Mouse (Mus musculus): ENCODE measurements around the gene Btbd9. TPM values are rescaled to one million over a fixed set of nuclear protein-coding genes. Genes with fewer than 3 reads are reported as not detected.
"Not testable (repeated sequence)": the region's sequence is repeated elsewhere in the genome, so short reads cannot be mapped to it uniquely, and the experiment has no call there.

Gene Btbd9
- polyA plus RNA-seq, 1 experiment = 21.0 TPM

DNA sequence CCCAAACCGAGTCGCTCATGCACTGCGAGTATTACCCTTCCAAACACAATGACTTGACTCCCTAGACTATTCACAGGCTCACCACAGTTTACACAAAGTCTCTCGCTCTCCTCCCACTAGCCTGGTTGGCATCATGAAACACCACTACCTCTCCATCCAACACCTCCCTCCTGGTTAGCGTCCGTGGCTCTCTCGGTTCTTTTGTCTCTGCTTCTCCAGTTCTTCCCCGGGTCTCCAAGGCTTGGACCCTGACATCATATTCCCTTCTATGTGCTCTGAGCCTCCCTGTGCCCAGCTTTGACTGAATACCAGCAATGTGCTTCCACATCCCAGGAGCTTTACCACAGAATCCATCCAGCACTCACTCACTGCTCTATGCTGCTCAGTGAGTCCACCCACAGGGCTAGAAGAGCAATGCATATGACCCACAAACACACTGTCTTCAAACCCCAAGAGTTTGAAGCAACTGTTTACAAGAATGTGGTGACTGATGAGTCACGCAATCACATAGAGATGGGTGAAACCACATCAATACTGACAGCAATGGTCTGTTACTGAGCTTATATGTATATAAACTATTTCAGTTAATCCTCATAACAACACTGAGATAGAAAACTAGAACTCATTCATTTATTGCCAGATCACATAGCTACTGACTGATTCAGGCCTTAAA, 53.7 kb downstream of the Btbd9 start:
- WGBS = 86% methylated on average over 9 of the region's 9 CpGs
- Histone ChIP-seq H3K27ac (ENCODE audit: control insufficient read depth, insufficient read depth, low read depth, low read length, poor library complexity) (no peak overlapping the region), H3K4me3 (replicated peaks; ENCODE audit: control insufficient read depth, low read depth, low read length) (no peak overlapping the region), H3K4me1 (ENCODE audit: control insufficient read depth, insufficient read depth, low read length) (peaks cover 5% of the 10 kb centered on the region)
- TF ChIP-seq CTCF (IDR thresholded peaks at IDR 0.05; ENCODE audit: control insufficient read depth, insufficient read depth, low read length) (no peak), POLR2A (IDR thresholded peaks at IDR 0.05; ENCODE audit: borderline replicate concordance, control insufficient read depth, low read depth, low read length) (no peak)

DNA sequence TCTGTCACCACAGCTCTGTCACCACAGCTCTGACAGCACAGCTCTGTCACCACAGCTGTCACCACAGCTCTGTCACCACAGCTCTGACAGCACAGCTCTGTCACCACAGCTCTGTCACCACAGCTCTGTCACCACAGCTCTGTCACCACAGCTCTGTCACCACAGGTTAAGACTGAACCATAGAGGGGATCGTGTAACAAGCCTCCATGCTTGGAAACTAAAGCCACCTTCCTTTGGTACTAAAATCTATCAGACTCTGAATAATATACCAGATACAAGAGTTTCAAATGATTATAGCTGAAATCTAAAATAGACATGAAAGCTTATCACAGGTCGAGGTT, 57.1 kb downstream of the Btbd9 start:
- H3K4me1 ChIP-seq (ENCODE audit: control insufficient read depth, insufficient read depth, low read length); H3K4me3 ChIP-seq (replicated peaks; ENCODE audit: control insufficient read depth, low read depth, low read length): not testable (repeated sequence)
- H3K27ac ChIP-seq (ENCODE audit: control insufficient read depth, insufficient read depth, low read depth, low read length, poor library complexity) = peak overlapping the region; percentile 5; the same call in 1 of the 2 replicates
- 52% methylated on average over 2 of the region's 2 CpGs for WGBS

DNA sequence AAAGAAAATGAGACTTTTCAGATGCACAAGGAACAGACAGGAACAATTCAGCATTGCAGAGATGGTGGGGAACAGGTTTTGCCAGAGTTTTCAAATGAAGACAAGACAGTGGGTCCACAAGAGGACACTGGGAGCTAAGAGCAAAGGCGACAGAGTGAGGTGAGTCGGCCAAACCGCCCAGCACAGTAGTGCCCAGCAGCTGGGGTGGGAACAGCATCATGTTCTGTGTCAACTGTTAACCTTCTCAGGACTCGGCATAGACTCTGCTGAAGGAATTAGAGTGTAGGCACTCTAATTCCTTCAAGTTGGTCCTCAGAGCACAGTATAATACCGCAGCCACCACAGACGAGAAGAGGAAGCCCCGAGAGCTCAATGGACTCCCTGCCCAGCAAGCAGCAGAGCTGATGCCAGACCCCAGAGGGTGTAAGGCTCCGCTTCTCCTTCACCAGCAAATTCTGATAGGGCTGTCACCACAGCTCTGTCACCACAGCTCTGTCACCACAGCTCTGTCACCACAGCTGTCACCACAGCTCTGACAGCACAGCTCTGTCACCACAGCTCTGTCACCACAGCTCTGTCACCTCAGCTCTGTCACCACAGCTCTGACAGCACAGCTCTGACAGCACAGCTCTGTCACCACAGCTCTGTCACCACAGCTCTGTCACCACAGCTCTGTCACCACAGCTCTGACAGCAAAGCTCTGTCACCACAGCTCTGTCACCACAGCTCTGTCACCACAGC, 57.7 kb downstream of the Btbd9 start:
- TF ChIP-seq POLR2A (IDR thresholded peaks at IDR 0.05; ENCODE audit: borderline replicate concordance, control insufficient read depth, low read depth, low read length) (no peak), CTCF (IDR thresholded peaks at IDR 0.05; ENCODE audit: control insufficient read depth, insufficient read depth, low read length) (no peak)
- Histone ChIP-seq H3K4me3 (replicated peaks; ENCODE audit: control insufficient read depth, low read depth, low read length) (no peak overlapping the region), H3K4me1 (ENCODE audit: control insufficient read depth, insufficient read depth, low read length) (no peaks in the 10 kb centered on the region), H3K27ac (ENCODE audit: control insufficient read depth, insufficient read depth, low read depth, low read length, poor library complexity) (peak overlapping the region; percentile 5)
- 45% methylated on average over 8 of the region's 8 CpGs for WGBS

DNA sequence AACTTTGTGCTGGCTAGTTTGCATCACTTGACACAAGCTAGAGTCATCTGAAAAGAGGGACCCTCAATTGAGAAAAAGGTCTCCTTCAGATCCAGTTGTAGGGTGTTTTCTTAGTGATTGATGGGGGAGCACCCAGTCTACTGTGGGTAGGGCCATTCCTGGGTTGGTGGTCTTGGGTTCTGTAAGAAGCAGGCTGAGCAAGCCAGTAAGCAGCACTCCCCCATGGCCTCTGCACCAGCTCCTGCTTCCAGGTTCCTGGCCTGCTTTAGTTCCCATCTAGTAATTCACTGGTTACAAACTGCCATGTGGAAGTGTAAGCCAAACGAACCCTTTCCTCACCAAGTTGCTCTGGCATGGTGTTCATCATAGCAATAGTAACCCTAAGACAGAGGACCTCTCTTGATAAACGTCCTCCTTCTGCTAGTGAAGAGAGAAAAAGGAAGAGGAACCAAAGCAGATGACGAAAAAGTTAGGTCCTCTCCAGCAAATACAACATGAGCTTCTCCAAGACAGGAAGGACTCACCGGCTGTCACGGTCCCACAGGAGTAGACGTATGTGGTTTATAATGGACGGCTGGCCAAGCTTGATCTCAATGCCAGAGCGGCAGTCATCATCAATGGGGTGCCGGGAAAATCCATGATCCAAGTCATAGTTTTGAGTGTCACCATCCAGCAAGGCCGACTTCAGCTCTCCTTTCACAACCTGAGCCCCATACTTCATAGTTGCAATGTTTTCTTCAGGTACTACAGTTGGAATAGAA, 59.5 kb downstream of the Btbd9 start:
- no peaks in the 10 kb centered on the region for H3K4me1 ChIP-seq (ENCODE audit: control insufficient read depth, insufficient read depth, low read length)
- TF ChIP-seq CTCF (IDR thresholded peaks at IDR 0.05; ENCODE audit: control insufficient read depth, insufficient read depth, low read length) (no peak), POLR2A (IDR thresholded peaks at IDR 0.05; ENCODE audit: borderline replicate concordance, control insufficient read depth, low read depth, low read length) (no peak)
- H3K4me3 ChIP-seq (replicated peaks; ENCODE audit: control insufficient read depth, low read depth, low read length) = no peak overlapping the region
- WGBS = 53% methylated on average over 10 of the region's 10 CpGs
- no peak overlapping the region for H3K27ac ChIP-seq (ENCODE audit: control insufficient read depth, insufficient read depth, low read depth, low read length, poor library complexity)

DNA sequence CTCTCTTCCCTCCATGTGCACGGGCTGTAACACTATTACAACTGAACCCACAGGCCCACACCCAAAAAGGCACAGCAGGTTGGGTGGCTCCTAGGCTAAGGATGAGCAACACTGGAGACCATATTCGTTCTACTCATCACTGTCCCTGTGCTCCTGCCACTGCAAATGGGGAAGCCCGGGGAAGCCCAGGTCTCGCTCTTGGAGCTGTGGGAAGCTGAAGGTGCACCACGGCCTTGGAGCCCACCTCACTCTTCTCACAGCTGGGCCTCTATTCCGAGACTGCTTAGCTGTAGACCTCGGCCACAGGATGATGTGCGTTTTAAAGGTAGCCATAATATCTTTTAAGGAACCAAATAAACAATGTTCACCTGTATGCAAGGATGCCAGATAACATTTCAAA, 60.9 kb downstream of the Btbd9 start:
- no peak overlapping the region for H3K27ac ChIP-seq (ENCODE audit: control insufficient read depth, insufficient read depth, low read depth, low read length, poor library complexity)
- 91% methylated on average over 8 of the region's 8 CpGs for WGBS
- no peak overlapping the region for H3K4me3 ChIP-seq (replicated peaks; ENCODE audit: control insufficient read depth, low read depth, low read length)
- no peak for TF ChIP-seq CTCF (IDR thresholded peaks at IDR 0.05; ENCODE audit: control insufficient read depth, insufficient read depth, low read length)
- no peak for TF ChIP-seq POLR2A (IDR thresholded peaks at IDR 0.05; ENCODE audit: borderline replicate concordance, control insufficient read depth, low read depth, low read length)
- H3K4me1 ChIP-seq (ENCODE audit: control insufficient read depth, insufficient read depth, low read length) = no peaks in the 10 kb centered on the region

DNA sequence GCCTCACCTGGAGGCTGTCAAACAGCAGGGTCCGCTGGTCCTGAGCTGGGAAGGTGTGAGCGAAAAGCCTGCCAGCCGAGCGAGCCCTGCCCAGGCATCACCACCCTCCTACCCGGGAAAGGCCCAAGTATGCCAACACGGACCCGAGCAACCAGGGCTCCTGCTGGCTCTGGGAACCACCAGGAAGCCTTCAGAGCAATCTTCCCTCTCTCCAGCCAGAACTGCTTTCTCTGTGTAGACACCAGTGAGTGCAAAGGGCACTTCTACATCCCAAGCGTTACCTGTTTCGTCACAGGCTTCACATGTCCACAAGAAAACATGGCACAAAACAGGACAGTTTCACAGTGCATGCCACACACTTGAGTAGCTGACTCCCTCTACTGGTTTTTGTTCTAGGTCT, 63.3 kb downstream of the Btbd9 start:
- TF ChIP-seq POLR2A (IDR thresholded peaks at IDR 0.05; ENCODE audit: borderline replicate concordance, control insufficient read depth, low read depth, low read length) (no peak), CTCF (IDR thresholded peaks at IDR 0.05; ENCODE audit: control insufficient read depth, insufficient read depth, low read length) (no peak)
- Histone ChIP-seq H3K27ac (ENCODE audit: control insufficient read depth, insufficient read depth, low read depth, low read length, poor library complexity) (no peak overlapping the region), H3K4me3 (replicated peaks; ENCODE audit: control insufficient read depth, low read depth, low read length) (no peak overlapping the region), H3K4me1 (ENCODE audit: control insufficient read depth, insufficient read depth, low read length) (no peaks in the 10 kb centered on the region)
- WGBS = 85% methylated on average over 9 of the region's 9 CpGs

DNA sequence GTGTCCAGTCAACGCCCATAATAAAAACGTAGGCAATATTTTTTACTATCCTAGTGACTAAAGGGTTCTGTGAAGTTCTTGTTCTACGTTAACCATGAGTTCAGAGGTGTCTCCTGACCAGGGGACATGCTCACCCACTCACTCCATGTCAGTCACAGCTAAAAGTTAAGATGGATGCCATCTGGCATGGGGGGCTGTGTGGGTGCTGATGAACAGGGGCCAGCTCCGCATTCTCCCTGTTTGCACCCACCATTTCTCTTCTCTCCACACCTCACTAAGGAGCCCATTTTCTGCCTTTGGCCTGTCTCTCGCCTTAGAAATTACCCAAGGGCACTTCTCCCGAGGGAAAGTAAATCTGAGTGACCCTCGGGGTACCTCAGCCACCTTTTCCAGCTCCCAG, 63.8 kb downstream of the Btbd9 start:
- TF ChIP-seq CTCF (IDR thresholded peaks at IDR 0.05; ENCODE audit: control insufficient read depth, insufficient read depth, low read length) (no peak), POLR2A (IDR thresholded peaks at IDR 0.05; ENCODE audit: borderline replicate concordance, control insufficient read depth, low read depth, low read length) (no peak)
- H3K4me3 ChIP-seq (replicated peaks; ENCODE audit: control insufficient read depth, low read depth, low read length) = no peak overlapping the region
- WGBS = 76% methylated on average over 7 of the region's 7 CpGs
- no peak overlapping the region for H3K27ac ChIP-seq (ENCODE audit: control insufficient read depth, insufficient read depth, low read depth, low read length, poor library complexity)
- no peaks in the 10 kb centered on the region for H3K4me1 ChIP-seq (ENCODE audit: control insufficient read depth, insufficient read depth, low read length)

DNA sequence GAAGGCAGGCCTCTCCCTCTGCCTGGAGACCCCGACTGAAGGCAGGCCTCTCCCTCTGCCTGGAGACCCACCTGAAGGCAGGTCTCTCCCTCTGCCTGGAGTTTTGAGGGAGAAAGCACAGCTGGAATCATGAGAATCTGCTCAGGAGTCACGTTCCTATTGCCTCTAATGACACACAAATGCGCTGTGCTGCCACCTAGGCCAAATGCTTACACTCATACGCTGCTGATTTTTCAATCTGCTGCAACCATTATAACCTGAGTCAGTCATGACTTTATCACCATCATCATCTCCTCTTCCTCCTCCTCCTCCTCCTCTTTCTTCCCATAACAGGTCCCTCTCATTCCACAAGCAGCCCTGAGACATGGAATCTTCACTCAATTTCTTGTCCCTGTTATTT, 64.3 kb downstream of the Btbd9 start:
- H3K4me3 ChIP-seq (replicated peaks; ENCODE audit: control insufficient read depth, low read depth, low read length) = no peak overlapping the region
- H3K27ac ChIP-seq (ENCODE audit: control insufficient read depth, insufficient read depth, low read depth, low read length, poor library complexity) = no peak overlapping the region
- 84% methylated on average over 4 of the region's 4 CpGs for WGBS
- no peaks in the 10 kb centered on the region for H3K4me1 ChIP-seq (ENCODE audit: control insufficient read depth, insufficient read depth, low read length)
- no peak for TF ChIP-seq POLR2A (IDR thresholded peaks at IDR 0.05; ENCODE audit: borderline replicate concordance, control insufficient read depth, low read depth, low read length)
